Mouse (Mus musculus) limb, embryonic 13.5 days (tissue): Measurements from ENCODE around the gene Gm20388. TPM values are rescaled to one million over a fixed set of nuclear protein-coding genes. Genes with fewer than 3 reads are reported as not detected.

ENCODE experiments used
- ATAC-seq: fragments of 200-750 bp; cut with Nextera tagmentation; 2 replicates; pipeline ENCODE4 v1.8.0; 2017; ENCODE audit warnings: low read depth, moderate number of reproducible peaks, moderate TSS enrichment; ENCODE audit not compliant: low FRiP score
- H3K27ac ChIP-seq: fragments of 300-500 bp; sonication (generic); 2 replicates; pipeline ENCODE4 v1.5.1; 2015; ENCODE audit warnings: inconsistent platforms, mild to moderate bottlenecking, moderate library complexity
- H3K27me3 ChIP-seq: fragments of 300-500 bp; sonication (generic); 2 replicates; pipeline ENCODE4 v1.6.1; 2015; ENCODE audit warnings: mild to moderate bottlenecking, inconsistent platforms
- H3K36me3 ChIP-seq: fragments of 300-500 bp; sonication (generic); 2 replicates; pipeline ENCODE4 v1.6.1; 2015; ENCODE audit warnings: inconsistent platforms, mild to moderate bottlenecking, moderate library complexity
- H3K4me1 ChIP-seq: fragments of 300-500 bp; sonication (generic); 2 replicates; pipeline ENCODE4 v1.6.1; 2015; ENCODE audit warnings: inconsistent platforms
- H3K4me2 ChIP-seq: fragments of 300-500 bp; sonication (generic); replicated peaks from 2 replicates; pipeline ENCODE4 v1.6.1; 2015; ENCODE audit warnings: inconsistent platforms, mild to moderate bottlenecking, moderate library complexity
- H3K4me3 ChIP-seq: fragments of 300-500 bp; sonication (generic); 2 replicates; pipeline ENCODE4 v1.5.1; 2015; ENCODE audit warnings: moderate library complexity, mild to moderate bottlenecking, inconsistent platforms
- H3K9ac ChIP-seq: fragments of 300-500 bp; sonication (generic); 2 replicates; pipeline ENCODE4 v1.6.1; 2015; ENCODE audit warnings: mild to moderate bottlenecking, inconsistent platforms
- H3K9me3 ChIP-seq: fragments of 300-500 bp; sonication (generic); 2 replicates; pipeline ENCODE4 v1.6.1; 2016; ENCODE audit warnings: inconsistent platforms
- WGBS: fragments of 180-500 bp; shearing (Covaris S2); methylation state at CpG from one replicate; pipeline ENCODE4 v1.1.7; 2015; 5-methylcytosine and 5-hydroxymethylcytosine counted together
- polyA plus RNA-seq: library from polyadenylated mRNA; unstranded; fragments of >200 nt; fragmentation: Nextera tagmentation; extraction: Ambion mirVana; gene quantifications from 2 replicates; pipeline ENCODE4 v1.2.1, GENCODE M21; 2015

Gene Gm20388
- polyA plus RNA-seq, 1 experiment from 2014 or later = 7.1 TPM

GRCm38 (mm10) chr8:123231742-123232141 is 3321.1 kb downstream of the Gm20388 start:
- ATAC-seq = no peak
- Histone ChIP-seq H3K4me3 (no peak overlapping the region), H3K36me3 (peaks cover 39% of the 10 kb centered on the region), H3K4me2 (no peak overlapping the region), H3K27ac (no peak overlapping the region), H3K9me3 (no peaks in the 10 kb centered on the region), H3K9ac (no peak overlapping the region), H3K4me1 (peaks cover 21% of the 10 kb centered on the region), H3K27me3 (peaks cover 44% of the 10 kb centered on the region)
- 54% methylated on average over 5 of the region's 5 CpGs for WGBS

GRCm38 (mm10) chr8:123232553-123232952 is 3321.9 kb downstream of the Gm20388 start:
- Histone ChIP-seq H3K36me3 (peaks cover 31% of the 10 kb centered on the region), H3K4me1 (peaks cover 21% of the 10 kb centered on the region), H3K4me3 (no peak overlapping the region), H3K27me3 (peaks cover 50% of the 10 kb centered on the region), H3K4me2 (no peak overlapping the region), H3K27ac (no peak overlapping the region), H3K9ac (no peak overlapping the region), H3K9me3 (no peaks in the 10 kb centered on the region)
- 28% methylated on average over 7 of the region's 7 CpGs for WGBS
- no peak for ATAC-seq

- Histone ChIP-seq H3K4me2 (no peak overlapping the region), H3K4me3 (no peak overlapping the region), H3K36me3 (peaks cover 24% of the 10 kb centered on the region), H3K9me3 (no peaks in the 10 kb centered on the region), H3K4me1 (peaks cover 21% of the 10 kb centered on the region), H3K9ac (peak overlapping the region; percentile 25; the same call in 1 of the 2 replicates), H3K27me3 (peaks cover 50% of the 10 kb centered on the region), H3K27ac (no peak overlapping the region)
- WGBS = 53% methylated on average over 13 of the region's 13 CpGs
- ATAC-seq = no peak
Observed at GRCm38 (mm10) chr8:123233300-123233699, 3322.7 kb downstream of the Gm20388 start.

- no peak for ATAC-seq
- Histone ChIP-seq H3K36me3 (peaks cover 20% of the 10 kb centered on the region), H3K4me3 (no peak overlapping the region), H3K27ac (no peak overlapping the region), H3K9me3 (no peaks in the 10 kb centered on the region), H3K4me2 (no peak overlapping the region), H3K9ac (no peak overlapping the region), H3K27me3 (peaks cover 50% of the 10 kb centered on the region), H3K4me1 (peaks cover 21% of the 10 kb centered on the region)
- 75% methylated on average over 11 of the region's 11 CpGs for WGBS
Observed at GRCm38 (mm10) chr8:123233760-123234159, 3323.1 kb downstream of the Gm20388 start.

- 36% methylated on average over 13 of the region's 13 CpGs for WGBS
- no peak overlapping the region for H3K27ac ChIP-seq
- peaks cover 9% of the 10 kb centered on the region for H3K36me3 ChIP-seq
- H3K27me3 ChIP-seq = peaks cover 50% of the 10 kb centered on the region
- peak overlapping the region; percentile 56 for H3K4me3 ChIP-seq
- H3K4me1 ChIP-seq = peaks cover 21% of the 10 kb centered on the region
- no peaks in the 10 kb centered on the region for H3K9me3 ChIP-seq
- H3K4me2 ChIP-seq = peak overlapping the region; percentile 88
- no peak for ATAC-seq
- H3K9ac ChIP-seq = peak overlapping the region; percentile 65; the same call in 1 of the 2 replicates
Observed at GRCm38 (mm10) chr8:123234918-123235519, 3324.4 kb downstream of the Gm20388 start.

GRCm38 (mm10) chr8:123235520-123236497 is 3325.2 kb downstream of the Gm20388 start, which contains the start of gene Spata2l:
TSS of gene Spata2l (minus strand) at chr8:123236233.
- peaks cover 21% of the 10 kb centered on the region for H3K4me1 ChIP-seq
- ATAC-seq = peak; percentile 88
- peak within 1 kb of the TSS; percentile 88 for H3K4me2 ChIP-seq
- H3K4me3 ChIP-seq = peak within 1 kb of the TSS; percentile 56
- no peaks in the 10 kb centered on the region for H3K9me3 ChIP-seq
- peaks cover 5% of the 10 kb centered on the region; the same call in 1 of the 2 replicates for H3K36me3 ChIP-seq
- H3K27ac ChIP-seq = no peak within 1 kb of the TSS
- peaks cover 50% of the 10 kb centered on the region for H3K27me3 ChIP-seq
- 2% methylated on average over 57 of the region's 57 CpGs for whole genome bisulfite sequencing
- H3K9ac ChIP-seq = peak within 1 kb of the TSS; percentile 65

GRCm38 (mm10) chr8:123239398-123239797 is 3328.8 kb downstream of the Gm20388 start:
- peaks cover 21% of the 10 kb centered on the region for H3K4me1 ChIP-seq
- WGBS = 86% methylated on average over 10 of the region's 10 CpGs
- no peak for ATAC-seq

GRCm38 (mm10) chr8:123242107-123242923 is 3331.7 kb downstream of the Gm20388 start:
- Histone ChIP-seq H3K4me3 (no peak overlapping the region), H3K27me3 (0 out of 2 replicates have a peak, but pooled peaks cover under 1% of the 10 kb centered on the region), H3K27ac (no peak overlapping the region), H3K4me1 (no peaks in the 10 kb centered on the region), H3K4me2 (no peak overlapping the region), H3K9ac (no peak overlapping the region), H3K9me3 (no peaks in the 10 kb centered on the region), H3K36me3 (peaks cover 61% of the 10 kb centered on the region)
- WGBS = 88% methylated on average over 7 of the region's 7 CpGs
- ATAC-seq = no peak

More at GRCm38 (mm10) chr8:123239398-123239797, 3328.8 kb downstream of the Gm20388 start:
- no peak overlapping the region for H3K9ac ChIP-seq
- no peak overlapping the region for H3K4me2 ChIP-seq
- no peak overlapping the region for H3K4me3 ChIP-seq
- H3K27ac ChIP-seq = no peak overlapping the region
- H3K36me3 ChIP-seq = peaks cover 31% of the 10 kb centered on the region
- no peaks in the 10 kb centered on the region for H3K9me3 ChIP-seq
- peaks cover 28% of the 10 kb centered on the region for H3K27me3 ChIP-seq

GRCm38 (mm10) chr8:123243053-123243452 is 3332.4 kb downstream of the Gm20388 start:
- H3K36me3 ChIP-seq = peaks cover 68% of the 10 kb centered on the region
- no peak overlapping the region for H3K4me2 ChIP-seq
- H3K9me3 ChIP-seq = no peaks in the 10 kb centered on the region
- no peaks in the 10 kb centered on the region for H3K4me1 ChIP-seq
- no peak overlapping the region for H3K4me3 ChIP-seq
- no peak for ATAC-seq
- 66% methylated on average over 11 of the region's 11 CpGs for WGBS
- H3K9ac ChIP-seq = no peak overlapping the region
- no peak overlapping the region for H3K27ac ChIP-seq
- no peaks in the 10 kb centered on the region for H3K27me3 ChIP-seq

- ATAC-seq = no peak
- H3K4me3 ChIP-seq = no peak overlapping the region
- H3K27me3 ChIP-seq = no peaks in the 10 kb centered on the region
- H3K9ac ChIP-seq = no peak overlapping the region
- WGBS = 94% methylated on average over 4 of the region's 4 CpGs
- peaks cover 81% of the 10 kb centered on the region for H3K36me3 ChIP-seq
- H3K4me1 ChIP-seq = no peaks in the 10 kb centered on the region
- no peak overlapping the region for H3K27ac ChIP-seq
- no peaks in the 10 kb centered on the region for H3K9me3 ChIP-seq
- H3K4me2 ChIP-seq = no peak overlapping the region
Observed at GRCm38 (mm10) chr8:123244382-123244781, 3333.7 kb downstream of the Gm20388 start.

GRCm38 (mm10) chr8:123245543-123245942 is 3334.9 kb downstream of the Gm20388 start:
- H3K4me3 ChIP-seq = no peak overlapping the region
- H3K27ac ChIP-seq = no peak overlapping the region
- no peak overlapping the region for H3K9ac ChIP-seq
- H3K27me3 ChIP-seq = no peaks in the 10 kb centered on the region
- H3K9me3 ChIP-seq = no peaks in the 10 kb centered on the region
- no peaks in the 10 kb centered on the region for H3K4me1 ChIP-seq
- peaks cover 92% of the 10 kb centered on the region for H3K36me3 ChIP-seq
- H3K4me2 ChIP-seq = no peak overlapping the region
- ATAC-seq = no peak
- WGBS = 90% methylated on average over 12 of the region's 12 CpGs
